Comparison of ENCODE assay signal across 25 mouse cellular contexts in the genomic region with DNA sequence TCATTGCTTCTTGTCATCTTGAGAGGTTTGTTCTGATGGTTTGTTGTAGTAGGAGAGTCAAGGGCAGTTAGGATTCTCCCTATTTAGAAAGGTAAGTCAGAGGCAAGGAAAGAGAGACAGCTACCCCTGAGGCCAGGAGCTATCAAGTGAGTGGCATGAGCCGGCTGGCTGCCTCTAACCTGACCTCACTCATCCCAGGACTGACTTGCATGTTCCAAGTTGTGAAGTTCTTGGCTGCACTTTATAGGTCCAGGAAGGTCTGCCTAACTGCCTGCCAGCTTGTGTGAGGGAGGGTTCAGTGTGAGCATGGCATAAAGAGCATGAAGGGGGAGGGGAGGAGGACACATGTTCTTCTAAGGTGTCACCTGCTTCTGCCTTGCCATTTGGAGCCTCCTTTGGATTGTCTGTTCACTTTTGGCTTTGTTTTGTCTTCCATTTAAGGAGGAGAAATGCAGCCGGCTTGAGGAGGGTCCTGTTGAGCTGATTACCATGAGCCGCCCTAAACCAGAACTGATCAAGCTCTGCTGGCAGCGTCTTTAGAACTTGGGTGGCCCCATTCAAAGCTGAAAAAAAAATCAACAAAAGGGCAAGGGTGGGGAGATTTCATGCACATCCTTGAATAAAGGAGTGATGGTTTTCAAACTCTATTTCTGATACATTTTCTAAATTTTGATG.
DNase-seq lines count a peak whose midpoint lies in the region; ATAC-seq lines count a peak whose summit lies in the region.
"Had no signal": no experiment of that assay in that cellular context is flagged by ENCODE, and none has a peak within 500 bp of the region (broad histone marks: within the 10 kb centered on the region; RNA-seq: fewer than 3 reads in every experiment).

No protein-coding gene starts in this region.

- H3K27me3 ChIP-seq in megakaryocyte, embryonic 14.5 days (replicated peaks) = no peaks in the 10 kb centered on the region
- H3K27me3 ChIP-seq: embryonic facial prominence, embryonic 15.5 days; hindbrain, embryonic 15.5 days; intestine, embryonic 15.5 days; midbrain, embryonic 13.5 days; Patski had no signal

- H3K4me3 ChIP-seq in megakaryocyte, embryonic 14.5 days (replicated peaks) = peak overlapping the region; percentile 42
- H3K4me3 ChIP-seq: embryonic facial prominence, embryonic 15.5 days; hindbrain, embryonic 15.5 days; intestine, embryonic 15.5 days; midbrain, embryonic 13.5 days had no signal

- peak; percentile 85 for DNase-seq in gastrocnemius, adult 18-20 months (ENCODE audit: low spot score)
- DNase-seq in gastrocnemius, postnatal 10 days = no peak
- peak; percentile 24 to 49 for DNase-seq in heart, postnatal 14 days
- DNase-seq in B cell, adult 2 months = no peak
- no peak for DNase-seq in layer of hippocampus, postnatal 36 days
- DNase-seq: adrenal gland, adult 8-10 months; cerebellum, adult 18-20 months; cerebellum, postnatal 14 days; kidney, adult 9 months; kidney, postnatal 14 days; liver, postnatal 0 days; lung, postnatal 10 days; thymus, adult 2 months; thymus, postnatal 4 days had no signal

- no peaks in the 10 kb centered on the region for H3K36me3 ChIP-seq in megakaryocyte, embryonic 14.5 days (replicated peaks; ENCODE audit: low read length)
- H3K36me3 ChIP-seq: embryonic facial prominence, embryonic 15.5 days; G1E; hindbrain, embryonic 15.5 days; intestine, embryonic 15.5 days; midbrain, embryonic 13.5 days had no signal

- no peak for ATAC-seq in megakaryocyte, adult 5-6 weeks (ENCODE audit: poor library complexity, severe bottlenecking)
- ATAC-seq: activated CD4-positive, CD25-positive, alpha-beta regulatory T cell, adult 4 months; CD4-positive, CD25-positive, alpha-beta regulatory T cell, adult 4 months; forebrain, embryonic 14.5 days; intestine, embryonic 15.5 days; liver, postnatal 0 days; midbrain, embryonic 13.5 days; Patski had no signal

- intact Hi-C loops in heart, postnatal 14 days (cut with DNase I) = no loop called here

- H3K4me1 ChIP-seq in megakaryocyte, embryonic 14.5 days = no peaks in the 10 kb centered on the region
- H3K4me1 ChIP-seq: hindbrain, embryonic 15.5 days; intestine, embryonic 15.5 days had no signal

- H3K9me3 ChIP-seq in megakaryocyte, embryonic 14.5 days = peaks cover 9% of the 10 kb centered on the region; the same call in 1 of the 2 replicates
- H3K9me3 ChIP-seq: embryonic facial prominence, embryonic 15.5 days; hindbrain, embryonic 15.5 days; intestine, embryonic 15.5 days; midbrain, embryonic 13.5 days had no signal

Comparison
In these comparisons a context has a peak if more than half of its experiments do, and no peak if none do; other contexts are left out.
1. DNase-seq: peak in gastrocnemius, adult 18-20 months (single experiment) and heart, postnatal 14 days (2 of 2); none in gastrocnemius, postnatal 10 days (single experiment), B cell, adult 2 months (0 of 2) and layer of hippocampus, postnatal 36 days (0 of 2).